Mouse (Mus musculus) stomach, postnatal 0 days (tissue): ENCODE results near the gene Nup35.

Experiments used
- CTCF ChIP-seq: IDR thresholded peaks from 2 replicates; pipeline ENCODE4 v1.5.1; 2016; ENCODE audit warnings: antibody characterized with exemption, low read depth, mild to moderate bottlenecking, moderate library complexity
- EP300 ChIP-seq: optimal IDR thresholded peaks from 2 replicates; pipeline ENCODE3; 2016; ENCODE audit warnings: antibody characterized with exemption

DNA sequence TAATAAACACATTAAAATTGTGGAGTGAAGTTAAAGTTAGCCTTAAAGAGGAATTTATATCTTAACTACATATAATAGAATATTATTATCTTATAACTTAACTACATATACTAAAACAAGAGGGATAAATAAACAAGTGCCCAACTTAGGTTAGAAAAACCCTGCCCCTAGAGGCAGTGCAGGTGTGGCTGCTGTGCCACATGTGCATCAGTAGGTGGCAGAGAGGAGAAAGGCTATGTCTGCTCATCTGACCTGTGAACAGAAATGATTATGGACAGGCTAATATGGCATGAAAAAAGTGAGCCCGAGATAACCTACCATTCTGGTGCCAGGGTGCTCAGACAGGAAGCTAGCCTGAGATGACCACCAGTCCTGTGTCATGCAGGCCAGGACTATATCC, 90.4 kb downstream of the Nup35 start:
- peak; percentile 48 for TF ChIP-seq CTCF
- no peak for TF ChIP-seq EP300
